Mouse (Mus musculus): ENCODE measurements around the gene Nptn. TPM values are rescaled to one million over a fixed set of nuclear protein-coding genes. Genes with fewer than 3 reads are reported as not detected.
A peak's percentile ranks its signal among the peaks of the same experiment; 100 is the strongest.

The Nptn gene
- total RNA-seq, 2 experiments from 2014 or later = 116 to 123 TPM

DNA sequence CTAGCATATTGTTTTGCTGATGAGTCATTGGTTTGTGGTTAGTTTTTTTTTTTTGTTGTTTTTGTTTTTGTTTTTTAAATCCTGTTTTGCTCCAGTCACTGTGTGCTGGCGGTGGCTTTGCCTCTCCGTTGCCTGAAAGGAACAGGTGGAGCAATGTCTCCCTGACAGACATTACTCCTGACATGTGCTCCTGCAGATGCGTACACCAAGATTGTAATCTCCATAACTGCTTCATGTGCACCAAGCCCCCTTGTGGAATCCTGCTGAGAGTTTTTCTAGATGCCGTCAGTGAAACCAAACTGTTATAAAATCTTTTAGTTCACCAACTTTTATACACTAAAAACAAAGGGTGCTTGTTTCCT, 67.2 kb downstream of the Nptn start:
- DNase-seq (ENCODE audit: low spot score) = no peak

DNA sequence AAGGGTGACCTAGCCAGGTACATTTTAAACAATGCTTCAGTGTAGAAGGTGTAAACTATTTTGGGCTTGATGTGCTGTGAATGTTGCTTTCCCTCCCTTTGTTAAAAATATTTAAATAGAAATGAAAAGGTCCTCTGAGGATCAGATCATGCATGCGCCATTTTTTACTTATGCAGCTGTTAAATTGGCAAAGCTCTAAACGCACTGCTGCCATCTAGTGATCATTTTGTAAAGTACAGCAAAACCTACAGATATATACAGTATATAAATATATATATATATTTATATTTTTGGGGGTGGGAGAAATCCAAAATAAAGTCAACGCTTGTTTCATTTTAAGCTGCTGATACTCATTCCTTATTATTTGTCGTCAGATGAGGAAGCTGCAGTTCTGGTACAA, 70.0 kb downstream of the Nptn start:
- peak; percentile 58 for DNase-seq (ENCODE audit: low spot score)

DNA sequence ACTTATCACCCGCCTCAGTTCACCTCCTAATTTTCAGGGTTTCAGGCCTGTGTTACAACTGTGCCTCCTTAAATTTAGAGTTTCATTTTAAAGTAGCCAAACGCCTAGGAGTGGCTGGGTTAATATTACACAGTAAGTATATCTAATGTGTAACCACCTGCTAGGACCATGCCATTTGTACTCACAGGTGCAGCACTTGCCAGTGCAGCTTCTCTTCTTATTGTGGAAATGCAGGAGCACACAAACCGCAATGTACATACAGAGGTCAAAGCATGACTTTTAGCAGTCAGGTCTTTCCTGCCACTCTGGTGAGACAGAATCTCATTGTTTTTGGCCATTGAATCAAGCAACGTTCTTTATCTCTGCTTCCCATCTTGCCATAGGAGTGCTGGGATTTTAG, 72.5 kb downstream of the Nptn start:
- DNase-seq (ENCODE audit: low spot score) = no peak

DNA sequence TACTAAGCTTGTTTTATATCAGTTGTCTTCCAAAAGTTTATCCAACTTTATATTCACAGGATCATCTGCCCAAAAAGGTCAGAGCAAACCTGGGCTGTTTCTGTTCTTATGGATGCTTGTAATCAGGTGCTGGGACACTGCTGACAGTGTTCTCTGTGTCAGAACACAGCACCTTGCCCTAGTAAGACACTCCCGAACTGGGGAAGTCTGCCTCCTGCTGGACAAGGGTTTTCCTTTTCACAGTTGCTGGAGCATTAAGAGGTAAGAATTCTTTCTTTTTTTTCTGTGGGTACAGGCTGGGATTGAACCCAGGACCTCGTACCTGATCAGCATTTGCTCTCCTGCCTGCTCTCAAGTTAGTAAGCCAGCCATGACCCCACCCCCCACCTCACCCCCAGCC, 74.4 kb downstream of the Nptn start:
- no peak for DNase-seq (ENCODE audit: low spot score)

DNA sequence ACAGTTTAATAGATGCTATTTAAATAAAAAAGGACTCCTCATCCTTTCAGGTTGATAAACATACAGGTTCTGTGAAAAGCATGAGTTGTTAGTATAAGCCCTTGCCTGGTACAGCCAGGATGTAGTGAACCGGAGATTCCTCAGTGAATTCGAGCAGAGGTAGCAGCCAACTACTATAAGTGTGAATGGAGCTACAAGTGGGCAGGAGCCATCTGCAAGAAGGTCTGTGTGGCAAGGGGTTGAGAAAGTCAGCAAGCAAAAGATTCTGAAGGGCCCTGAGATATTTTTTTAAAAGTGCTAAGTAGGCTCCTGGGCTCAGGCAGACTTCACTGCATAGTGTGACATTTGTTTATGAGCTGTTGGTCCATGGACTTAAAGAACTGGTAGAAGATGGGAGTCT, 74.8 kb downstream of the Nptn start:
- DNase-seq (ENCODE audit: low spot score) = no peak

DNA sequence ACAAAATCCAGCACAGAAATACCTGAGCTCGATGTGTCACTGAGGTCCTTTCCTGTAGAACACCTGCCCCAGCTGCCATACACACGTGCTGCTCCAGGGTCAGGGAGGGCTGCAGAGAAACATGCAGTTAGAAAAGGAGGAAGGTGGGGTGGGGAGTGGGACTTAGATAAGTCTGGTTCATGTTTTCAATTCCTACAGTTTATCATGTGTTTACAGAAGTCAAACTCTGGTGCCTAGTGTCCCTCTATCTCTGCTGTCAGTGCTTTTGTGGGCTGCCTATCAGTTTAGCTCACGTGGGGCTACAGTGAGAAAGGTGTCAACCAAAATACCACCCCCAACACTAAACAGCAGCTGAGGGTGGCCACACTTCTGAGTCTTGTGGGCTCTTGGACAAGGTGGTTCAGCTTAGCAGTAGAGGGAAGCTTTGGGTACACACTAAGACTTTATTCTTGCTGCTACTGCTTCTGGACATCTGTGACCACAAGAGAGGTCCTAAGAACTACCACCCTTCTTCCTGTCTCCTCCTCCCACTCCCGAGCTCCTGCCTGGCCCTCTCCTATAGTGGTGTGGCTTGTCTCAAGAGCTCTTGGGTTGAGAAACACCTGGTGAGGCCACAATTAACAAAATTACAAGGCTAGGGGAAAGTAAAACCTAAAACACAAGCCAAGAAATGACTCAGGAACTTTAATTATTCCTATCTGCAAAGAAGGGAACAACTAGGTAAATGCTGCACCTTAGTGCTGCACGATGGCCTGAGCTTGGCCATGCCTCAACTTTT, 75.9 kb downstream of the Nptn start:
- no peak for DNase-seq (ENCODE audit: low spot score)

DNA sequence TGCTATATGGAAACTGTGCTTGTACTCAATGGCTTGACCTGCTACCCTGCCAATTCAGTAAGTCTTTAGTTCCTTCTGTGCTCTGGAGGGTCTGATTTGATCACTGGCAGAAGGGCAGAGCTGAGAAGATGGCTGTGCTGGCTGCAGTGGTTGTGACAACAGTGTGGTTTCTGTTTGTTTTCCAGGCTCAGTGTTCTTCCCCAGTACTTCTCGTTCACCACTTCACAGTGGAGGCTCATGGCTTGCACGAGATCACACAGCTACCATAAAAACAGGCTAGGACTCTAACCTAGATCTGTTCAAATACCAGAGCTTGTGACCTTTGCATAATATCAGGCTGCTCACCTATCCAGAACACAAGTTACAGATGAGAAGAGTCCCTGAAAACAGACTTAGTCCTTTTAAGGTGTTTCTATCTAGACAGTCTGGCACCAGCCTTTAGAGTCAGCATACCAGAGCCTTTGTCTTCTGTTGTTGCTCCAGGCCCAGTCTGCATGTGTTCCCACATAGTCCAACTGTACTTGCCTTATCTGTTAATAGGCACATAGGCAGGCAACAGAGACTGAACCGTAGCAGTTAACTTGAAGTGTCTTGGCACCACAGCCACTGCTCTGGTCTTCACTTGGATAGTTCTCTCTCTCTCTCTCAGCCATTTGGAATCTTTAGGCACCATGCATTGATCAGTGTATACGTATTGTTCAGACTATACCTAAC, 76.7 kb downstream of the Nptn start:
- DNase-seq (ENCODE audit: low spot score) = no peak

DNA sequence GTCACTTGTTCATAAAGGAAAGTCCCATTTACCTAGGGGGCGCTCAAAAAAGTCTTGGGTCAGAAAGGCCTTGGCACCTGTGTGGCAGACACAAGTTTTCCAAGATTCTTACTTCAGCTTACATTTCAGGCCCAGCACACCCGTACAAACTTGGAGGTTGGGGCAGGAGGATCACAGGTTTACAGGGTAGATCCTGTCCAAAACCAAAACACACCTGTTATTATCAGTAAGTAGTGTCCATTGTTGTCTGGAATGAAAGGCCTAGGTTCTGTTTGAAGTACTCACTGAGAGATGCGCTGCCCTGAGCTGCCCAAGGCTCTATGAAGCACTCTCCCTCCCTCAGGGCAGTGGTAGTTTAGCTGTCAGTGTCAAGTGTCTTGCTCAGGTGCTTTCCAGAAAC, 77.3 kb downstream of the Nptn start:
- no peak for DNase-seq (ENCODE audit: low spot score)

DNA sequence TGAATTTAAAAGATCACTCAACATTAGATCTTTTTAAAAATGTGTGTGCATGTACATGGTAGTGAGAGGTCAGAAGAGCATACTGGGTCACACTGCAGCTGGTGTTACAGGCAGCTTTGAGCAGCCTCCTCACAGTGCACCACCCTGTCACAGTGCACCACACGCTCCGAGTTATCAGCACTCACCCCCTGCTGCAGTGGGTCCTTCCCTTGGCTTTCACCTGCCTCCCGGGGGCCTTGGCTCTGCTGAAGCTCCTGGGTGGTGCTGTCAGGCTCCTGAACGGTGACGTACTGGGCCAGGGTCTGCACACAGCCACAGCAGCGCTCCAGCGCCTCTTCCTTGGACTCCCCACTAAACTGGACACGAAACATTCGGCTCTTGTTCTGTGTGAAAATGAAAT, 77.9 kb downstream of the Nptn start:
- no peak for DNase-seq (ENCODE audit: low spot score)

DNA sequence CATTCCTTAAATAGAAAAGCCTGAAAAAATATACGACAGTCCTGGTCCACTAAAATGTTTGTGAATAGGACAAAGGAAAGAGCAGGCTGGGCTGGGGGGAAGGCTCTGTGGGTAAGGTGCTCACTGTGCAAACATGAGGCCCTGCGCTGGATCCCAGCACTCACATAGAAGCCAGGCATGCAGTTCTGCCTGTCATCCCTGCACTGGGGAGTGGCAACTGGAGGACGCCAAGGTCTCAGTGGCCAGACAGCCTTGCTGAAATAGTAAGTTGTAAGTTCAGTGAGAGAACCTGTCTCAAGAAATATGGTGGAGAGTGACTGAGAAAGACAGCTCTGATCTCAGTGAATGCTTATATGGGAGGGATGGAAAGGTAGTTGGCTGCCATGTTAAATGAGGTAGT, 78.6 kb downstream of the Nptn start:
- no peak for DNase-seq (ENCODE audit: low spot score)

DNA sequence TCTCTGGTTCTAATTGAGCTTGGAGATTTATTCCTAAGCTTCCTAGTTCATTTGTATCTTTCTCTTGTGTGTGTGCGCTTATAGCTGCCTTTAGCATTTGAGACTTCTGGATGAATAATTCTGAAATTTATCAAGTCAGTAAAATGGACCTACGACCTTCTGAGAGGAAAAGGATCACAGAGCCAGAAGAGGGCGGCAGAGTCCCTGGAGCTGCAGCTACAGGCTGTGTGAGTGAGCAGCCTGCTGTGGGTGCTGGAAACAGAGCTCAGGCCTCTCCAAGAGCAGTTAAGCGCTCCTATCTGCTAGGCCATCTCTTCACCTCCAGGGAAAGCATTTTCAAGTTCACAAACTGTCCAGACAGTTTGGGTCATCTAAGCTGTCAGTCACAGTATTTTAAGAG, 80.0 kb downstream of the Nptn start:
- DNase-seq (ENCODE audit: low spot score) = no peak

DNA sequence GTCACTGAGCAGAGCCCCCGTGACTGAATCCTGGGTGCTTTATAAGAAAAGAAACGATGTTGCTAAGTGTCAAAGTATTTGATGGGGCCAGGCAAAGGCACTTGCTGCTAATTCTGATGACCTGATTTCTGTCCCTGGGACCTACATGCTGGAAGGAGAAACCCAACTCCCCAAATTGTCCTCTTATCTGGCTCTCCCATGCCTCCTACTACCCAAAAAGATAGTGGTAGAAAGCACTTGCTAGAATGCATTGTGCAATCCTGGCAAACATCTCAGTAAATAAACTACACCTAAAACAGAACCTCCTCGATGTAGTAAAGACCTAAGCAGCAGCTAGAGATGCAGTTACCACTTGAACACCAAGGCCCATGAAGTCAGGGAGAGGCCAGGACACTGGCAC, 80.8 kb downstream of the Nptn start:
- no peak for DNase-seq (ENCODE audit: low spot score)

DNA sequence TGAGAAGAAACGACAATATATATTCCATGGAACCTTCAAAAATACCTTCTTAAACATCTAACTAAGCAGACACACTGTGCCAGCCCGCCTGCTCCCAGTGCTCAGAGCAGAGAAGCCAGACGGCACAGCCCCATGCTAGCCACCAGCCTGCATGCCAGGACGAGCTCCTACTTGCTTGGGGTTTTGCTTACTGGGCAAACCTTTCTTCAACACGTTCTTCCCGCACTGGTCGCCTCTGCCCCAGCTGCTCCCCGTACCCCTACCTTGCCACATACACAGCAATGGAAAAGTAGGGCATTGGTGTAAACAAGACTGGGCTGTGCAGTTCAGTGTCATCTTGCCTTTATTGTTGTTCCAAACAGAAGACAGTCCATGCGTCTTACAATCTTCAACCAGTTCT, 83.5 kb downstream of the Nptn start:
- no peak for DNase-seq (ENCODE audit: low spot score)

DNA sequence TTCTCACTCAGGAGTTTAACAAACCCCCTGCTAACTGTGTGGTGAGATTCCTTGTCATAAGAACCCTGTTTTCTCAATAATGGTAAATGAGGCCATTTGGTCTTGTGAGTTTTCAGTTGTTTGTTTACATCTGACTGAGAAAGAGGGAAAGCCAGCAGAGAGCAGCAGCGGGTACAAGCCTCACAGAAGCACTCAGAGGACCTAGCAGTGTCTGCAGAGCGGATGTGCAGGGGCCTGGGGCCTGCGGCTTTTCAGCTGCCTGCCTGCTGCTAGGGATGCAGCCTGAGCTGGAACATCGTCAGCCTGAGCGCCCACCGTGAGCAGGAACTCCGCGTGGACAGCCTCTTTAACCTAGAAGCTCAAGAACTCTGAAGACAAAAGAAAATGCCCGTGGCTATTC, 84.2 kb downstream of the Nptn start:
- no peak for DNase-seq (ENCODE audit: low spot score)

DNA sequence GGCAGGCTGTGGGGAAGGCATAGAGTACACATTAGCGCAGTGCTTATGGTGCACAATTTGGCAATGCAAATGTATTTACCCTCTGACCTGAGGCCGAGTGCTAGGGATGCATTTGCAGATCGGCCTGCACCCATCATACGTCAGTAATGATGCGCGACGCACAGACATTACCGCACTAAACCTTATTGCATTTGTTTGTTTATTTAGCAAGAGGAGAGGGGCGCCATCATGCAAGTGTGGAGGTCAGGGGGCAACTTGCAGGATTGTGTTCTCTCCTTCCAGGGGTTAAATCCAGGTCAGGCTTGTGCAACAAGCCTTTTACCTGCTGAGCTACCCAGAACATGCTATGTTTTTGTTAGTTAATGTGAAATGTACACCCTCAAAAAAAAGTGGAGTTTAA, 85.2 kb downstream of the Nptn start:
- no peak for DNase-seq (ENCODE audit: low spot score)

DNA sequence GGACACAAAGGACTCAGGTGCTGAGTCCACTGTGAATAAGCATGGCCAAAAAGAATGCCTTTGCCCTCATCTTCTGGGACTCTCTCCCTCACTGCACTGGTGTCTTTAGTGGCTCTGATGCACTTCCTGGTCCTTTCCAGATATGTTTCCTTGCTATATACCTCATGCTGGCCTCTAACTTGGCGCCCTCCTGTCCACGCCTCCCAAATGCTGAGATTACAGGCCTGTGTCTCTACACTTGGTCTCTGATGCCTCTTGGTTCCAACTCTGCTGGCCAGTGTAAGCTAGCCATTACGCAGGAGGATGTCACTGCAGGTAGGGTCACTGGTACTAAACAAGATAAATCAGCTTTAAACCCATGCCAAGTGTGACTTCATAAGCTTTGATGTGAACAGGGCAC, 86.1 kb downstream of the Nptn start:
- no peak for DNase-seq (ENCODE audit: low spot score)

DNA sequence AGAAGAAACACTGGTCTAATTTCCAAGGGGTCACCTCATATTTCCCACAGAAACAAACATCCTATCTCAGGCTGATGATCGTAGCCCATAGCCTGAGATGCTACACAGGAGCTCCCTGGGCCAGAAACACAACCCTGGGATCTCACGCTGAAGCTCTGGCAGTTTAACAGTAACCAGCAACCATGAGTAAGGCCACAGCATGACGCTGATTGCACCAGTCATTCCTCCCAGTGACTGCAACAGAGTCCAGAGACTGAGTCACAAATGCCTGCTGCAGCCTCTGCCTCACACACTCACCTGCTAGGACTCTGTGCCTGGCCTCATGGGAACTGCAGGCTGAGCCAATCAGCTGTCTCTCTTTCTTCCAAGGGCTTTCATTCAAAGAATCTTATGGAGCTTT, 87.0 kb downstream of the Nptn start:
- DNase-seq (ENCODE audit: low spot score) = no peak

DNA sequence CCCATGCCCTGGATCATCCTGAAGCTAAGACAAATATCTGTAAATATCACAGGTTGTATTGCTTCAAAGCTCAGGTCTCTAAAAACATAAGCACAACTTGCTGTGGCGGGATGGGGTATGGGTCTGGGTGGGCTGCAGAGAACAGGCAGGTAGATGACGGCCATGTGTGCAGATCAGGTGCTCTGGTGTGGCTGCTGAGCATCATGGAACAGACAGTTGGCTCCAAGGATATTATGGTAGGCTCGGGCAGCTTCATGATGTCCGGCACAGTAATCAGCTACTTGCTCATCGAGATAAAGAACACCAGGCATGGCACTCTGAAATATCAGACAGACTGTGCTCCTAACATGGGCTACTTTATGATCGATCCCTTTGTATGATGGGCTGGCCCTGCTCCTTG, 87.8 kb downstream of the Nptn start:
- DNase-seq (ENCODE audit: low spot score) = no peak

DNA sequence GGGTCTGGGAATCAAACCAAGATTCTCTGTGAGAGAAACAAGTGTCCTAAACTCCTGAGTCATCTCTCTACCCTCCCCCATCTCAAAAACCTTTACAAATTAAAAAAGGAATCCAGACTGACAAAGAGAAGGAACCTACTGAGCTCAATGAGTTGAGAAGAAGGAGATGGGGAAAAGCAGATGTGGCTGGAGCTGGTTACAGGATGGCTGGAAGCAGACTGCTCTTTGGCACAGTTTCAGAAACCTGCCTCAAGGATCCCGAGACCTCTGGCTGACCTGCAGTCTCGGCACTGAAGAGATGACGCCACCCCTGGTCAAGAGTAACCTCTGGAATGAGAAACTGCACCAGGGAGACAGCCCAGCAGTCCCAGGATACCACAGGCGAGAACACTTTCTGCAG, 90.4 kb downstream of the Nptn start:
- peak; percentile 72 for DNase-seq (ENCODE audit: low spot score)

DNA sequence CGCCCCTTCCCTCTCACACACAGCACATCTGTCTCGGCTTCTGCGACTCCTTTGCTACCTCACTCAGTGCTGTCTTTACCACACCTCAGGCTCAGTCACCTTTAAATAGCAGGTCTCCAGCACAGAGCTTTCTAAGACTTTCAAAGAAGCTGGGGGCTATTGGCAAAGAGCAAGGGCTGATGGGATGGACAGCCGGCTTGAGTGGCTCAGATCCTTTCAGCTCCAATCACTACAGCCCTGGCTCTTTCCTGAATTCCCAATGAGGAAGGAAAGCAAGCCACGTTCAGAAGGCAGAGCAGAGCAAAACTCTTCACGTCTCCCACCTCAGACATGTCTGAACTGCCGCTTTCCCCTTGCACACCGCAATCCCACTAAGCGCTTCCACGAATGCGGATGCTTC, 92.7 kb downstream of the Nptn start:
- DNase-seq (ENCODE audit: low spot score) = no peak

DNA sequence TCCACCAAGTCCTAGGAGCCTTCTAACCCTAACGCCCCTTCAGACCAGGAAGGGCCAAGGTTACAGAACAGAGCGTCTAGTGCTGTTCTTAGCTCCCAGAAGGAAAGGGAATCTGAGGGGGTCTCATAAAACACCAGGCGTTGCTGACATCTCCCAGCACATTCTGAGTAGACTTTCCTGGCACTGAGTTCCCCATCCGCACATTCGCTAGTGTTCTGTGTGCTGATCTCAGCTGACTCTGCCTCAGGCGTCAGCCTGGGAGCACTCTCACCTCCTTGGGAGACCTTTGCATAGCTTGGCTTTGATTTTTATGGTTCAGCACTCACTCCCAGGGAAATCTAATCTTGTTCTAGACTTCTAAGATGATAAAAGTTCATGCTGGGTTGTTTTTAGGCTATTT, 93.3 kb downstream of the Nptn start:
- DNase-seq (ENCODE audit: low spot score) = no peak

DNA sequence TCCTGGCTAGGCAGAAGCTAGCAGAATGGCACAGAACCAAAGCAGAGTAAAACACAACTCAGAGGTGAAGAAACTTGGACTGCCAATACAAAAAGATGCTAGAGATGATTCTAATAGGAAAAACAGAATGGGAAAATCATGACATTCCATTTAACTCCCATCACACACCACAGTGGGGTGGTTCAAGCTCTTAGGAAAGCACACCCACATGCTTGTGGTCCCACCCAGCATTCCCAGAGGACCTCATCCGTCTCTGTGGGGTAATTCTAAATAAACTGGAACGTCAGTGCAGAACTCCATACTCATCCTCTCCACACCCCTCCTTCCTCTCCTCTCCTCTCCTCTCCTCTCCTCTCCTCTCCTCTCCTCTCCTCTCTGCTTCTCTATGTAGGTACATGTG, 99.4 kb downstream of the Nptn start:
- no peak for DNase-seq (ENCODE audit: low spot score)

DNA sequence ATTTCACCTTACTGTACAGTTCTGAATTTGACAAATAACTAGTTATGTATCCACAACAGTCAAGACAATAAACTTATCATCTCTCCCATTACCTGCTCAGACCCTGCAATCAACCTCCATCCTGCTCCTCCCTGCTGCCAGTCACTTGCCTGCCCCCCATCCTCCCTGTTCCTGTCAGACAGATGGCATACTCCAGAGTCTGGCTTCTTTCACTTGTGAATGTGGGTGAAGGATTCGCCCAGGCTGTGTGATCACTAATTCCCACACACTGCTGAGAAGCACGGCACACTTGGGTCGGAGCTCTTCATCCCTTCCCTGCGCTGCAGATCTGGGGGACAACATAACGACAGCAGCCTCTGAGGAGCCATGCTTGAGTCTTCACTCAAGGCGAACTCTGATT, 100.1 kb downstream of the Nptn start:
- no peak for DNase-seq (ENCODE audit: low spot score)

DNA sequence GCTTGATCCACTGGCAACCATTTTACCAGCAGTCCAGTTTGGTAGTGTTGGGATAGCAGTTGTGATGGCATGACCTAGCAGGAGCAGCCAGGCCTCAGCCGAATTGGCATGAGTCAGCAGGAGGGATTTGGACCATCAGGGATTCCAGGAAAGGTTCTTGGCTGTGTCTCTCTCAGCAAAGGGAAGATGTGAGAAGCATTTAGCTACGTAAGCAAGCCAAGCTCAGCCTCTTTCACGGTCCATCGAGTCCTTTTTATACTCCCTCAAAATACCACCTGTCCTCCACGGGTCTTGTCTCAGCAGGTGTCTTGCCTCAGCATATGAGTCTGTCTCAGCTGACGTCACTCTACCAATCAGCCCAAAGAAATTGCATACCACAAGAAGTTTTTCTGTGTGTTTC, 101.3 kb downstream of the Nptn start:
- DNase-seq (ENCODE audit: low spot score) = no peak

Data from gastrocnemius, adult 18-20 months (tissue).